Mouse (Mus musculus): ENCODE measurements around the gene Myadml2. TPM values are rescaled to one million over a fixed set of nuclear protein-coding genes. Genes with fewer than 3 reads are reported as not detected.

Myadml2 gene
- polyA plus RNA-seq, 1 experiment, result not detected

GRCm38 (mm10) chr11:120626785-120627467 is 21.0 kb downstream of the Myadml2 start:
- Histone ChIP-seq H3K4me1 (ENCODE audit: control insufficient read depth, insufficient read depth, low read length) (no peaks in the 10 kb centered on the region), H3K9me3 (replicated peaks; ENCODE audit: control insufficient read depth, insufficient read depth, low read length, poor library complexity, severe bottlenecking) (no peaks in the 10 kb centered on the region), H3K36me3 (ENCODE audit: control insufficient read depth, insufficient read depth, low read length, poor library complexity, severe bottlenecking) (peaks cover 8% of the 10 kb centered on the region; the same call in 1 of the 2 replicates), H3K9ac (ENCODE audit: low read depth, poor library complexity, severe bottlenecking) (no peak overlapping the region), H3K4me3 (ENCODE audit: low read depth, low read length) (no peak overlapping the region), H3K27me3 (ENCODE audit: control insufficient read depth, insufficient read depth, low read length, poor library complexity, severe bottlenecking) (no peaks in the 10 kb centered on the region), H3K27ac (ENCODE audit: insufficient read depth, low read length) (no peak overlapping the region)
- TF ChIP-seq CTCF (IDR thresholded peaks at IDR 0.05; ENCODE audit: low read depth, low read length) (no peak), EP300 (IDR thresholded peaks at IDR 0.05; ENCODE audit: insufficient read depth, low read depth, low read length) (no peak), POLR2A (IDR thresholded peaks at IDR 0.05; ENCODE audit: insufficient read depth, low read length) (no peak)

GRCm38 (mm10) chr11:120625152-120625775 is 22.7 kb downstream of the Myadml2 start, which contains the start of gene Sirt7:
Gene Sirt7, minus strand, starts transcription at chr11:120625240.
- TF ChIP-seq CTCF (IDR thresholded peaks at IDR 0.05; ENCODE audit: low read depth, low read length) (no peak), EP300 (IDR thresholded peaks at IDR 0.05; ENCODE audit: insufficient read depth, low read depth, low read length) (no peak), POLR2A (IDR thresholded peaks at IDR 0.05; ENCODE audit: insufficient read depth, low read length) (no peak)
- Histone ChIP-seq H3K4me3 (ENCODE audit: low read depth, low read length) (peak within 1 kb of the TSS; percentile 72), H3K9me3 (replicated peaks; ENCODE audit: control insufficient read depth, insufficient read depth, low read length, poor library complexity, severe bottlenecking) (no peaks in the 10 kb centered on the region), H3K36me3 (ENCODE audit: control insufficient read depth, insufficient read depth, low read length, poor library complexity, severe bottlenecking) (peaks cover 8% of the 10 kb centered on the region; the same call in 1 of the 2 replicates), H3K27me3 (ENCODE audit: control insufficient read depth, insufficient read depth, low read length, poor library complexity, severe bottlenecking) (no peaks in the 10 kb centered on the region), H3K9ac (ENCODE audit: low read depth, poor library complexity, severe bottlenecking) (peak within 1 kb of the TSS; percentile 62), H3K4me1 (ENCODE audit: control insufficient read depth, insufficient read depth, low read length) (no peaks in the 10 kb centered on the region), H3K27ac (ENCODE audit: insufficient read depth, low read length) (peak within 1 kb of the TSS; percentile 4; the same call in 1 of the 2 replicates)

- Histone ChIP-seq H3K27me3 (ENCODE audit: control insufficient read depth, insufficient read depth, low read length, poor library complexity, severe bottlenecking) (no peaks in the 10 kb centered on the region), H3K4me3 (ENCODE audit: low read depth, low read length) (peak overlapping the region; percentile 72), H3K4me1 (ENCODE audit: control insufficient read depth, insufficient read depth, low read length) (peaks cover 2% of the 10 kb centered on the region), H3K9me3 (replicated peaks; ENCODE audit: control insufficient read depth, insufficient read depth, low read length, poor library complexity, severe bottlenecking) (no peaks in the 10 kb centered on the region), H3K27ac (ENCODE audit: insufficient read depth, low read length) (no peak overlapping the region), H3K36me3 (ENCODE audit: control insufficient read depth, insufficient read depth, low read length, poor library complexity, severe bottlenecking) (peaks cover 8% of the 10 kb centered on the region; the same call in 1 of the 2 replicates), H3K9ac (ENCODE audit: low read depth, poor library complexity, severe bottlenecking) (peak overlapping the region; percentile 62)
- TF ChIP-seq EP300 (IDR thresholded peaks at IDR 0.05; ENCODE audit: insufficient read depth, low read depth, low read length) (no peak), POLR2A (IDR thresholded peaks at IDR 0.05; ENCODE audit: insufficient read depth, low read length) (no peak), CTCF (IDR thresholded peaks at IDR 0.05; ENCODE audit: low read depth, low read length) (no peak)
Observed at GRCm38 (mm10) chr11:120624680-120625111, 23.3 kb downstream of the Myadml2 start.

DNA sequence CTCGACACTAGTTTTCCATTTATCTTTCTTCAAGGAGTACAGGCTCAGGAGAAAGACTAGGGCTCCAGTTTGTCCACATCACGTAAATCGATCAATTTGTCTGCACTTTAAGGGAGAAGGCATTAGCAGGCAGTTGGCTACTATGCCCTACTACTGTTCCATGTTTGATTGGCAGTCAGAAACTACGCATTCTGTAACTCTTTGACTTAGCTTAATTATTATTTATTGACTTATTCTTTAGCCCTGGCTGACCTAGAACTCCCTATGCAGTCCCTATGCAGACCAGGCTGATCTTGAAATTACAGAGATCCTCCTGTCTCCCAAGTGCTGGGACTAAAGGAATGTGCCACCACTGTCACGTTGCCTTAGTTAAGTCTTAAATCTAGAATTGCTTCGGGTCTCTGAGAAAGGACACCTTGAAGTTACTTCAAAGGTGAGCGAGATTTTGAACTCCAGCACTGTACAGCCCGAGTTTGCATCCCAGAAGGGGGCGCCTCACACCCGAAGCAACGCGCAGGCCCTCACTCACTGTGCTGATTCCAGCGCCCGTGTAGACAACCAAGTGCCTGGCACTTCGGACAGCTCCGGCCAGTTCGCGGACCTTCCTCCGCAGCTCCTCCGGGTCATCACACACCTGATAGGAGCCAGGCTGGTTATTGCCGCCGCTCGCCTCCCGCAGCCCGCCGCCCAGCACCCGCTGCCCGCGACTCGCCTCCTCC is 23.8 kb downstream of the Myadml2 start:
- Histone ChIP-seq H3K4me1 (ENCODE audit: control insufficient read depth, insufficient read depth, low read length) (peaks cover 2% of the 10 kb centered on the region), H3K9me3 (replicated peaks; ENCODE audit: control insufficient read depth, insufficient read depth, low read length, poor library complexity, severe bottlenecking) (no peaks in the 10 kb centered on the region), H3K9ac (ENCODE audit: low read depth, poor library complexity, severe bottlenecking) (peak overlapping the region; percentile 62), H3K36me3 (ENCODE audit: control insufficient read depth, insufficient read depth, low read length, poor library complexity, severe bottlenecking) (peaks cover 7% of the 10 kb centered on the region; the same call in 1 of the 2 replicates), H3K27me3 (ENCODE audit: control insufficient read depth, insufficient read depth, low read length, poor library complexity, severe bottlenecking) (no peaks in the 10 kb centered on the region), H3K27ac (ENCODE audit: insufficient read depth, low read length) (no peak overlapping the region), H3K4me3 (ENCODE audit: low read depth, low read length) (peak overlapping the region; percentile 72)
- TF ChIP-seq CTCF (IDR thresholded peaks at IDR 0.05; ENCODE audit: low read depth, low read length) (peak; percentile 83), EP300 (IDR thresholded peaks at IDR 0.05; ENCODE audit: insufficient read depth, low read depth, low read length) (no peak), POLR2A (IDR thresholded peaks at IDR 0.05; ENCODE audit: insufficient read depth, low read length) (no peak)

- H3K4me1 ChIP-seq (ENCODE audit: control insufficient read depth, insufficient read depth, low read length), result peaks cover 2% of the 10 kb centered on the region
- H3K36me3 ChIP-seq (ENCODE audit: control insufficient read depth, insufficient read depth, low read length, poor library complexity, severe bottlenecking), result no peaks in the 10 kb centered on the region
- no peak overlapping the region for H3K27ac ChIP-seq (ENCODE audit: insufficient read depth, low read length)
- no peaks in the 10 kb centered on the region for H3K9me3 ChIP-seq (replicated peaks; ENCODE audit: control insufficient read depth, insufficient read depth, low read length, poor library complexity, severe bottlenecking)
- H3K27me3 ChIP-seq (ENCODE audit: control insufficient read depth, insufficient read depth, low read length, poor library complexity, severe bottlenecking), result no peaks in the 10 kb centered on the region
- no peak overlapping the region for H3K4me3 ChIP-seq (ENCODE audit: low read depth, low read length)
- TF ChIP-seq EP300 (IDR thresholded peaks at IDR 0.05; ENCODE audit: insufficient read depth, low read depth, low read length) (no peak), CTCF (IDR thresholded peaks at IDR 0.05; ENCODE audit: low read depth, low read length) (no peak), POLR2A (IDR thresholded peaks at IDR 0.05; ENCODE audit: insufficient read depth, low read length) (no peak)
- no peak overlapping the region for H3K9ac ChIP-seq (ENCODE audit: low read depth, poor library complexity, severe bottlenecking)
Observed at GRCm38 (mm10) chr11:120622805-120623204, 25.2 kb downstream of the Myadml2 start.
